Mouse (Mus musculus) spleen, adult 2 months (tissue): ENCODE measurements around the gene Mgat4a.

Source experiments
- CTCF ChIP-seq: fragments of 200-500 bp; IDR thresholded peaks from 2 replicates; pipeline ENCODE4 v1.5.1; 2011; ENCODE audit warnings: mild to moderate bottlenecking, inconsistent platforms; ENCODE audit not compliant: insufficient read depth, insufficient read length, insufficient replicate concordance; ENCODE audit errors: extremely low read depth
- POLR2A ChIP-seq: fragments of 200-500 bp; IDR thresholded peaks from 2 replicates; pipeline ENCODE4 v1.6.1; 2011; ENCODE audit warnings: low read depth, low read length, inconsistent platforms

GRCm38 (mm10) chr1:37566754-37567153, 25.9 kb upstream of the Mgat4a start:
- TF ChIP-seq POLR2A (no peak), CTCF (no peak)
